Mouse (Mus musculus): ENCODE measurements around the gene Vav2. TPM values are rescaled to one million over a fixed set of nuclear protein-coding genes. Genes with fewer than 3 reads are reported as not detected.

The Vav2 gene
- polyA plus RNA-seq, 1 experiment from 2014 or later = 8.0 TPM

GRCm38 (mm10) chr2:27228809-27229480, 197.9 kb downstream of the Vav2 start:
- H3K4me3 ChIP-seq (replicated peaks) = no peak overlapping the region
- WGBS = 87% methylated on average over 5 of the region's 5 CpGs
- H3K4me2 ChIP-seq = no peak overlapping the region
- H3K27me3 ChIP-seq = no peaks in the 10 kb centered on the region
- H3K4me1 ChIP-seq (replicated peaks) = peaks cover 24% of the 10 kb centered on the region
- 0 out of 2 replicates have a peak overlapping the region, but pooled peaks have one; percentile 12 for H3K27ac ChIP-seq
- no peaks in the 10 kb centered on the region for H3K9me3 ChIP-seq
- no peak overlapping the region for H3K9ac ChIP-seq (replicated peaks)
- no peaks in the 10 kb centered on the region for H3K36me3 ChIP-seq
- no peak for ATAC-seq (ENCODE audit: insufficient number of reproducible peaks, insufficient read depth, low FRiP score, low TSS enrichment, low read depth)

- no peaks in the 10 kb centered on the region; the same call in 1 of the 2 replicates for H3K27me3 ChIP-seq
- H3K9ac ChIP-seq (replicated peaks) = 0 out of 2 replicates have a peak overlapping the region, but pooled peaks have one; percentile 28
- no peaks in the 10 kb centered on the region for H3K36me3 ChIP-seq
- H3K4me2 ChIP-seq = no peak overlapping the region
- no peaks in the 10 kb centered on the region for H3K9me3 ChIP-seq
- H3K4me1 ChIP-seq (replicated peaks) = peaks cover 17% of the 10 kb centered on the region
- no peak overlapping the region for H3K27ac ChIP-seq
- H3K4me3 ChIP-seq (replicated peaks) = no peak overlapping the region
- whole genome bisulfite sequencing = 74% methylated on average over 7 of the region's 7 CpGs
- no peak for ATAC-seq (ENCODE audit: insufficient number of reproducible peaks, insufficient read depth, low FRiP score, low TSS enrichment, low read depth)
Measured at GRCm38 (mm10) chr2:27226572-27226971, 200.3 kb downstream of the Vav2 start.

- ATAC-seq (ENCODE audit: insufficient number of reproducible peaks, insufficient read depth, low FRiP score, low TSS enrichment, low read depth) = no peak
- no peaks in the 10 kb centered on the region; the same call in 1 of the 2 replicates for H3K27me3 ChIP-seq
- H3K4me3 ChIP-seq (replicated peaks) = no peak overlapping the region
- H3K27ac ChIP-seq = no peak overlapping the region
- no peak overlapping the region for H3K9ac ChIP-seq (replicated peaks)
- H3K9me3 ChIP-seq = no peaks in the 10 kb centered on the region
- H3K36me3 ChIP-seq = no peaks in the 10 kb centered on the region
- H3K4me1 ChIP-seq (replicated peaks) = peaks cover 17% of the 10 kb centered on the region
- H3K4me2 ChIP-seq = no peak overlapping the region
- 85% methylated on average over 7 of the region's 7 CpGs for WGBS
Measured at GRCm38 (mm10) chr2:27223012-27223421, 203.8 kb downstream of the Vav2 start.

GRCm38 (mm10) chr2:27218569-27218968, 208.3 kb downstream of the Vav2 start:
- H3K27ac ChIP-seq = no peak overlapping the region
- no peak overlapping the region for H3K9ac ChIP-seq (replicated peaks)
- WGBS = 83% methylated on average over 8 of the region's 8 CpGs
- ATAC-seq (ENCODE audit: insufficient number of reproducible peaks, insufficient read depth, low FRiP score, low TSS enrichment, low read depth) = no peak
- no peaks in the 10 kb centered on the region for H3K36me3 ChIP-seq
- no peak overlapping the region for H3K4me3 ChIP-seq (replicated peaks)
- no peaks in the 10 kb centered on the region; the same call in 1 of the 2 replicates for H3K27me3 ChIP-seq
- H3K4me1 ChIP-seq (replicated peaks) = peaks cover 9% of the 10 kb centered on the region; the same call in 1 of the 2 replicates
- no peaks in the 10 kb centered on the region for H3K9me3 ChIP-seq
- H3K4me2 ChIP-seq = no peak overlapping the region

GRCm38 (mm10) chr2:27218121-27218544, 208.7 kb downstream of the Vav2 start:
- H3K27me3 ChIP-seq = no peaks in the 10 kb centered on the region; the same call in 1 of the 2 replicates
- no peaks in the 10 kb centered on the region for H3K36me3 ChIP-seq
- no peak overlapping the region for H3K27ac ChIP-seq
- 85% methylated on average over 2 of the region's 2 CpGs for WGBS
- H3K9me3 ChIP-seq = no peaks in the 10 kb centered on the region
- no peak overlapping the region for H3K9ac ChIP-seq (replicated peaks)
- no peak overlapping the region for H3K4me2 ChIP-seq
- H3K4me3 ChIP-seq (replicated peaks) = no peak overlapping the region
- H3K4me1 ChIP-seq (replicated peaks) = peaks cover 9% of the 10 kb centered on the region; the same call in 1 of the 2 replicates
- ATAC-seq (ENCODE audit: insufficient number of reproducible peaks, insufficient read depth, low FRiP score, low TSS enrichment, low read depth) = no peak

DNA sequence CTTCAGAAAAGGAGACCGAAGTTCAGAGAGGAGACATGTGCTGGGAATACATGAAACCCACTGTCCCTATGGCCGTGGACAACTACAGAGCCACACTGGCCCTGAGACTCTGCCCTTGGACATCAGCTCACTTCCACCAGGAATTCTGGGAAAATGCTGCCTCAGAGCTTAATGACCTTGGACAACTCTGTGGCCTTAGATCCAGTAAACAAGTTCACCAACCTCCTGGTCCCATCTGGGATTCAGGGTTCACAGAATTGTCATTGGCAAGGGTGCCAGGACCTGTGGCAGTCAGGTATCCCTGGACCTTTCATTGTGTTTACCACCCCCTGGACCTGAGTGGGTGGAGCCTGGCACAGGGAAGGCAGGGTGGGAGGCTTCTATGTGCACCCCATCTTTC, 211.3 kb downstream of the Vav2 start:
- Histone ChIP-seq H3K27ac (no peak overlapping the region), H3K9me3 (no peaks in the 10 kb centered on the region), H3K4me1 (replicated peaks) (peaks cover 16% of the 10 kb centered on the region), H3K9ac (replicated peaks) (no peak overlapping the region), H3K4me3 (replicated peaks) (no peak overlapping the region), H3K36me3 (no peaks in the 10 kb centered on the region), H3K4me2 (no peak overlapping the region), H3K27me3 (no peaks in the 10 kb centered on the region)
- ATAC-seq (ENCODE audit: insufficient number of reproducible peaks, insufficient read depth, low FRiP score, low TSS enrichment, low read depth) = no peak
- WGBS = 77% methylated on average over 2 of the region's 2 CpGs

Small RNAs within 50 kb of the gene (microRNA-seq; reads per million reads assigned to microRNA genes)
- gene Gm24049 = not detected
- gene Mir7578 = not detected

Other genes starting within 250 kb of the Vav2 start
- gene Sardh, start 178.7 kb downstream of the Vav2 start, polyA plus RNA-seq (2016; fragmentation: Nextera tagmentation; extraction: Ambion mirVana) = 4.3 and 6.0 TPM in 2 replicates
- 10.7 and 11.5 TPM in 2 replicates for gene Brd3os, start 15.3 kb upstream of the Vav2 start, polyA plus RNA-seq (2016; fragmentation: Nextera tagmentation; extraction: Ambion mirVana)
- gene Brd3, start 80.6 kb upstream of the Vav2 start, polyA plus RNA-seq (2016; fragmentation: Nextera tagmentation; extraction: Ambion mirVana) = 128 and 152 TPM in 2 replicates
- 72.1 and 73.5 TPM in 2 replicates for gene Wdr5, start 88.1 kb upstream of the Vav2 start, polyA plus RNA-seq (2016; fragmentation: Nextera tagmentation; extraction: Ambion mirVana)
- gene Rxra, start 249.4 kb upstream of the Vav2 start, polyA plus RNA-seq (2016; fragmentation: Nextera tagmentation; extraction: Ambion mirVana) = 15.3 and 15.7 TPM in 2 replicates